Mouse (Mus musculus): Measurements from ENCODE around the gene Stk32c.

Stk32c gene

DNA sequence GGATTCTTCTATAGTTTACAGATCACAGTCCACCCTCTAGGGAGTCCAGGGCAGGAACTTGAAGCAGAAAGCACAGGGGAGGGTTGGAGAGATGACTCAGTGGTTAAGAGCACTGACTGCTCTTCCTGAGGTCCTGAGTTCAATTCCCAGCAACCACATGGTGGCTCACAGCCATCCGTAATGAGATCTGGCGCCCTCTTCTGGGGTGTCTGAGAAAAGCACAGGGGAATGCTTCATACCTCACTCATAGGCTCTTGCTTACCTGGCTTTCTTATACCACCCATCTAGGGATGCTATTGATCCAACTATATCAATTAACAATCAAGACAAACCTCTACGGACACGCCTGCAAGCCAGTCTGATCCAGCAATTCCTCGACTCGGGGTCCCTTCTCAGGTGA is 21.5 kb downstream of the Stk32c start:
- no peak for DNase-seq

DNA sequence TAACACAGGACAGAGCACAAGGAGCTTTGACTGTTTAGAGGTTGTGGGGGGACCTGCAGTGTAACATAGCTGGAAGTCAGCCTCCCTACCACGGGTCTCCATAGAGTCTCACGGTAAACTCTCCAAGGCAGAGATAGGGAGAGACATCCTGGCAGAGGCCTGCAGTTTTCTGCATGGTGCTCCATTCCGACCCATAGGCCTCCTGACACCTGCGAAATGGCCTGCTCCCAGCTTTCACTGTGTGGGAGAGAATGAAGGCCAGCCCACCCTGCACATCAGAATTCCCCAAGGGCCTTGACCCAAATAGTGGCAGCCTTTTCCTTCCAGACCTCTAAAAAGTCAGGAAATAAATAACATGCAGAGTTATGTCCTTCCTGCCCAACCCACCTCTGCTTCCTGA is 22.5 kb downstream of the Stk32c start:
- DNase-seq, result no peak

DNA sequence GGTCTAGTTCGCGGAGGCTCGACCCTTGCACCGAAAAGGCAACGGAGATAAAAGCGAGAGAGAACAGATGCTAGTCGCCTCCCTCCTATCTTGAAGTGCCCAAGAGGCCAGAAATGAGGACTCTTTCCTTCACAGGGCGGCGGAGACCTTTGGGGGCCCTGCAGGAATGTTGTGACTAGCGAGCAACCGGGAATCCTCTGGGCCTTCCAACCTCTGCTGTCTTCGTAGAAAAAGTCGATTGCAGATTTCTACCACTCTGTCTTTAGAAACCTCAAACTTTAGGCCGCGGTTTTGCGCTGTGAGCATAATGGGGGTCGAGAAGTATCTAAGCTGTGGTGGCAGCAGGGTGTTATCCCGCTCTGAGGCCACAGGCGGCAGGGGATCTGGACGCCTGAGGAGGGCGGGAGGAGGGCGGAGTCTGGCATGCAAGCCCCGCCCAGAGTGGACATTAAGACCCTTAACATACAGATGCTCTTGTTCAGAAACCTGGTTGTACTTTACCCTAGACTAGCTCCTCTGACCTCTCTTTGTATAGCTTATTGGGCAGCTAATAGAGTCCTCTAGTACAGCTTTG is 24.4 kb downstream of the Stk32c start:
- no peak for DNase-seq

DNA sequence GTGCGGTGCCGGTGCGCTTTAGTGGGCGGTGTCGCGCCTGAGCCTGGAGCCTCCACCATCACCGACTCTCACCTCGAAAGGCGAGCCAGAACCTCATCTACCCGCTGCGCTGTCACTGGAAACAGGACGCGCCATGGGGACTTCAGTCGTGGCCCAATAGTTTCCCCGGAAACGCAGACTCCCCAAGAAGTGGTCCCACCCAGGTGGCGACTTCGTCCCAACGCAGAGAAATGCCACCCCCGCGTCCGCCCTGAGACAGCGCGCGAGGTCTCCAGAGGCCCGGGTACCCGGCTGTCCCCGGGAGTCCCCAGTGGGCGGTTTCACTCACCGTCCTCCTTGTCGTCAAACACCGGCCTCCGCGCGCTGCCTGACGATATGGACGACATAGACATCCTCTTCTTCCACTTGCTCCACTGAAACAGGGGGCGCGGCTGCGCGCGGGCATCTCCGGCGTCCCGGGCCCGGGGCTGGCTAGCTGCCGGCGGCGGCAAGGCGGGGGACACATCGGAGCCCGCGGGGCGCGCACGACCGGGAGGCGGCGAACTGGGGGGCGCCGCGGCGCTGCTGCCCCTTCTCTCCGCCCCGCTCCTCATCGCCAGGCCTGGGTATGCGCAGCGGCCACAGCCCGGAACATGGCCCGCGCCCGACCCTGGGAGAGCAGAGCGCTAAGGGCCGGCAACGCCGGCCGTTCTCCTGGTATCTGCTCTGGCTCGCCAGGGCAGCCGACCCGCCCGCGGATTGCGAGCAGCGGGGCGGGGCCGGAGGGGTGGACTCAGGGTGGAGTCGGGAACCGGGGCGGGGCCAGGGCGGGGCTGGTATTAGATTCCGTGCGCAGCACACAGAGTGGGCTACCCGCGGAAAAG is 25.1 kb downstream of the Stk32c start:
- DNase-seq, result peak; percentile 81

DNA sequence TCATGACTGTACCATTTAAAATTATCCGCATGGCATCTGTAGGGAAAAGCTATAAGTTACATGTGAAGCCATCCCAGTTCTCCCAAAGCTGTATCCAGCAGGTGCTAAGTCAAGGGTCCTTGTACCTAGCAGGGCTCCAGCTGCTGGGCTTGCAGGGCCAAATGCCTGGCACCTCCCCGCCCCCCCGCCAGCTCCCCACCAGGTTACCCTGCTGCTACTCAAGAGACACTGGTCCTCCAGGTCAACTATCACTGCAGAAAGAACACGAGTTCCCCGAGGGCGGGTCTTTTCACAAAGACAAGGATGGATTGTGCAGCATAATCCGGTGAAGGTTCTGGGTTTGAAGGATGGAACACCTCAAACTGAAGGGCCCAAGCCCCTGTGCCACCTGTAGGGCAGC is 25.8 kb downstream of the Stk32c start:
- DNase-seq, result no peak

DNA sequence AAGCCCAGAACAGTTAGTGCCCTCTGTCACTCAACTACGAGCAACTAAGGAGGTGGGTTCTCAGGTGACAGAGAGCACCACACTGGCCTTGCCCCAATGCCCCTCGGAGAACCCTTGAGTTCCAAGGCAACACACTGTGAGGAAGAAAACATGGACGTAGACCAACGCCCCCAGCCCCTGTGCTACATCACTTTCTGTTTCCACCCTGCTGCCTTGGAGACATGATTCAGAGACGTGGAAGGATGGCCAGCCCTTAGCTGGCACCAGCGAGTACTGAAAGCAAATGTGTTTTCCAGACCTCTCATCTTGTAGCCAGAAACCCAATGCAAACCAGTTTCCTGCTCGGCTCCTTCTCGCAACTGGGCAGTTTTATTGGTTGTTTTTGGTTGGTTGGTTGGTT is 26.7 kb downstream of the Stk32c start:
- DNase-seq, result no peak

DNA sequence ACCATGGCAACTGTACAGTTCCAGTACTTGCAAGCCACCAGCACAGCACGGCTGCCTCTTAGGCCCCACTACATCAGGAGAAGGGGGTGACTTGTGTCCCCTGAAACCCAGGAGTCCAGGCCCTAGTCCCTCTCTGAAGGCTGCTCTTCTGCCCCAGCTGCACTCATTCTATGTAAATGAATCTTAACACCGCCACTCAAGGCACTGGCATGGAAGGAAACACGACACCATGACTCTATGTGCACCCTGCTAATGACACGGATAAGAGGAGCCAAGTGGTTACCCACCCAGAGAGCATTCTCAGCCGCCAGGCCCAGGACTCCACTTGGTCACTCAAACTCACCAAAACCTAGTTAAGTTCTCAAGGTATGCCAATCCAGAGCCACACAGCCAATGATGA is 27.1 kb downstream of the Stk32c start:
- DNase-seq, result no peak

DNA sequence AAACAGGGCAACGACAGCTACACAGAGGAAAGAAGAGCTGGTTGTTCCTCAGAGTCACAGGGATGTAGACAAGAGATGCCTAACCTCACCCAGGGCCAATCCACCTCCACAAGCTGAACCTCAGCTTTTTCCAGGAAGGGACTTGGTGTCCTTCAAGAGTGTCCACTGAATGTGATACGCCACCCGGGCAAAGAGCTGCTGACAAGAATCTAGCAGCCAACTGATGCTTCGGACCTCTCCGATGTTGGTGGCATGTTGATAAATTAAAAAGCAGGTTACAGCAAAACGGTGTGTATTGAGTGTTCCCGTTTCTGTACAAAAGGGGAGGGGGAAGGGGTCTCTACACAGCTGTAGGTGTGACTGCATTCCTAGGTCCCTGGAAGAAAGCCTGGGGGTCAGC is 28.3 kb downstream of the Stk32c start:
- no peak for DNase-seq

DNA sequence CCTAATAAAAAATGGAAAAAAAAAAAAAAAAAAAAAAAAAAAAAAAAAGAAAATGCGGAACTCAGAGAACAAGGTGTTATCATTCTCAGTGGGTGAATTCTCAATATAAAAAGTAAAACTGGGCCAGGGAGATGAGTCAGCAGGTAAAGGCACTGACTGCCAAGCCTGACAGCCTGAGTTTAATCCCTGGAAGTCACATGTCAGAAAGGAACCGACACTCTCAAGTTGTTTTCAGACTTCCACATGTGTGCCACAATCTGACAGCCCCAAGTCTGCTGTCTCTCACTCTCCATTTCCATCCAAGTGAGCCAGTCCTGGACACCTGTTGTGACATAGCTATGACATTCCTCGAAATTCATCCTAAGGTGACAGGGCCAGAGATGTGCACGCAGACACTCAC is 28.7 kb downstream of the Stk32c start:
- no peak for DNase-seq

DNA sequence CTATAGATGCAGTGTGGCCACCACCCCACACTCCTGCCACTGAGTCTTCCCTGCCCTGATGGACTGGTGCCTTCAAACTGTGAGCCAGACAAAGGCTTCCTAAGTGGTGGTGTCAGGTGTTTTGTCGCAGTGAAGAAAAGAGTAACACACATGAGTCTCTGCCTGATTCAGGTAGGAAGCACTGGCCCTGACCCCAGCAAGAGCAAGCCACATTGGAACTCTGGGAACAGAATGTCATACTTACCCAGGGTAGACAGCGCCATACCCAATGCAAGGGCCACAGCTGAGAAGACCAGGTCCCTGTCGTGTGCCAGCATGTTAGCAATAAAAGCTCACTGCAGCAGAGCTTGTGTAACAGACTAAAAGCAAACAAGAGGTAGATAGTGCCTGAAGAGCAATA is 33.0 kb downstream of the Stk32c start:
- DNase-seq, result no peak

DNA sequence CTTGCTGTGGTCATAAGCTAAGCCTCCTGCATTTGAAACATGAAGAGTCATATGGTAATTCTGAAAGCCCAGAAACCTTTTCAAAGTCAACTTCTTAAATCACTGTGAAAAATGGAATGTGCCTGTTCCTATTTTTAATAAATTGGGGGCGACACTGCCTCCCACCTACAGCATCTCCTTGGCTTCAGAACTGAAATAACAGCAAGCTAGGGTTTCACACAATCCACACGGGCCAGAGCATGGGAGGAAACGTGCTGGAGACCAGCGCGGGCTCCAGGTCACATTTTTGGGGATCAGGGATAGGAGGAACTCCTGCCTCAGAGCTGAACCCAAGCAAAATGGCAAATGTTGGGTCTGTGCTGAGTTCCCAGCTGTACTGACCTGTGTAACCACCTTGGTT is 33.8 kb downstream of the Stk32c start:
- no peak for DNase-seq

DNA sequence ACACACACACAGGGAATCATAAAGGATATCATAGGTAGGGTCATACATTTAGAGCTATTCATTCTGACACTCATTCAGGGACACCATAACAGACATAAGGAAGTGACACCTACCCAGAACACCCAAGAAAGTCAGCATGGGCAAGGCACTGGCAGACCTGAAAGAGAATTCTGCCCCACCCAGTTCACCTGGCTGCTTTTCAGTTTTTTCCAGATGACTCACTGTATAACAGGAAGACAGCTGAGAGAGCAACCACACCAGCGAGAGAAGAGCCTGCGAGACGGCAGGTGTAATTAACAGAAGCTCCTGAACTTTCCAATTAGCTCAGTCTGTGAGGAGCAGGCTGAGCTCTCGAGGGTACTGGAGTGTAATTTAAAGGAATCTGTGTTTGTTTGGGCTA is 44.0 kb downstream of the Stk32c start:
- DNase-seq, result no peak

DNA sequence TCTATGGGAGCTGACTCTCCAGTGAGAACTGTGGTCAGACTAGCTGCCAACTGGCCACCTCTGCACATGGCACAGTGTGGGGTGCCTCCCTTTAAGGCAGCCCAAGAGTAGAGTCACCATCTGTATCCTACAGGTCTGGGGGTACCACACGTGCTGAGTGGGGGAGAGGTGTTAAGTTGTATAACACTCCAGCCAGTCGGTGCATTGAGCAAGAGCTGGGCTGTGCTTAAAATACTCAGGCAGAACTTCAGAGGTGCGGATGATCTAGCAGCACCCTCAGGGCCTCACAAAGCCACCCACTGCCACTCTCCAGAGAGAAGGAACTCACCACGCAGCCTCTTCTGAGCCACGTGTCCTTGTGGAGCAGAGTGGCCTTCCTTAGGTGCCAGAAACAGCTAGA is 48.7 kb downstream of the Stk32c start:
- no peak for DNase-seq

DNA sequence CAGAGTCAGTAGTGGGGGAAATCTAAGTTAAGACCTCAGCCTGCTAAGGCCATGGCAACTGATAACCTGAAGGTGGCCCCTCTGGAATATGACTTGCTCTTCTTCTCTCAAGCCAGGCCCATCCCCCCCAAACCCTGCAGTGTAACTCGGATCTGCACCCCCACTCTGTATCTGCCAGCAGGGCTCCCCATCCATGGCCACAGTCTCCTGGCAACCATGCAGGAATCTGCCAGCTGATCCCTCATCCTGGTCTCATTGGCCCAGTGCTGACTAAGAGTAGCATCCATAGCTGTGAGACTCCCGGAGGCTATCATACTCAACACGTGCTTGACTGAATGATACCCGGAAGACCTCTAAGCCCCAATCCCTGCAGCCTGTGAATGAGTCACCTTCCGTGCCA is 54.2 kb downstream of the Stk32c start:
- DNase-seq, result no peak

DNA sequence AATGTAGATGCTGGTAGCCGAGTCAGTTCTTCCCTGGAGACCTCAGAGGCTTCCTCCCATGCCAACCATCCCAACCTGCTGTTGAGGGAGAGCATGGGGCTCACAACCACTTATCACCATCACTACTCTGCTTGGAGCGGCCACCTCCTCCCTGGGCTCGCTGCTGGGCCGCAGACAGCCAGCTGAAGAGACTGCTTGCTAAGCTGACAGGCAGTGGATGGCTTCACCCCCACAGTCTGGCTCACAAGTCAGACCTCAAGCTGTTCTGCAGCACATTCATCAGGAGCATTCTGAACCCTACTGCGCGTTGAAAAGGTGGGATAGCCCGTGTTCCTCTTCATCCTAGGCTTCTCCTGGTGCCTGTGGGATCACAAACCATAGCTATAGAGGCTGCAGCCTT is 54.6 kb downstream of the Stk32c start:
- DNase-seq, result no peak

DNA sequence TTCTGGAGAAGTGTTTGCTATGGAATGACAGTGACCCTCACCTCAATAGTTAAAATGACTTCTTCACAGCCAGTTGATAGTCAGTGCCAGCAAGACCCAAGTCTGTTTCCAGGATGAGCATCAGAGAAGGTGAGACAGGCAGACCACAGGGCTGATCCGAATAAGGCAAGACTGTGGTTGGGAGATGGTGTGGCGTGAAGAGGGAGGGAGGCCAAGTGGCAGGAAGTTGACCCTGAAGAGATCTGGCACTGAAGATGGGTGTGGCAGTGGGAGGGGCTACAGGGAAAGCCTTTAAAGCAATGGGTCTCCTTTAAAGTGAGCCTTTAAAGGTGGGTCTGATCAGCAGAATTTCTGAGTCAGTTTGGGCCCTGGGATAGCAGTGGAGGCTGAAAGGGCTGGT is 55.6 kb downstream of the Stk32c start:
- DNase-seq, result no peak

DNA sequence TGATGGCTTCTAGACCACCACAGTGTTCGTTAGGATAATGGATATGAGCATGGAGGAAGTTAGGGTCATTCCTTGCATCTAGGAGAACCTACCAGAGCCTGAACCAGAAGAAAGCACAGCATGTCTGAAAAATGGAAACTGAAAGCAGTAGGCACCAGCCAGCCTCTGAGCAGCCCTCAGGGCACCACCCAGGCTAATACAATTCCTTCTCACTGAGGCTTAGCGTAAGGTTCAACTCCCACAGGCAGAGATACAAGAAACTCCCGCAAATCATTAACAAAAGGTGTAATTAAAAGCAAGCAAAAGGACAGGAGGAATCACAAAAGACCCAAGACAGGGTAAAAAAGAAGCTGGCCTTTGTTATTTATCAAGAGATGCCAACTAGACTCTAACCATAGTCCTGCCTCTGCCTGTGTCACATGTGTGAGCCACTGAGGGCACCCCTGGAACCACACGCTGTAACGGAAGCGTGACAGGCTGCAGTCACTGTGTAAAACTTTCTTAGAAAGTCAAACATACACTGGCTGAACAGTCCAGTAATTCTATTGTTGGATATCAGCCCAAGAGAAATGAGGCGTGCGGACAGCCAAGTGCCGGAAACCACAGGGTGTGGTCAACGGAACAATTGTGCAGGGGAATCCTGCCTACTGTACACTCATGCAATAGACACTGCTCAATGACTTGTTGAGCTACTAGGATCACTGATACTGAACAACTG is 56.6 kb downstream of the Stk32c start:
- DNase-seq, result peak; percentile 73

DNA sequence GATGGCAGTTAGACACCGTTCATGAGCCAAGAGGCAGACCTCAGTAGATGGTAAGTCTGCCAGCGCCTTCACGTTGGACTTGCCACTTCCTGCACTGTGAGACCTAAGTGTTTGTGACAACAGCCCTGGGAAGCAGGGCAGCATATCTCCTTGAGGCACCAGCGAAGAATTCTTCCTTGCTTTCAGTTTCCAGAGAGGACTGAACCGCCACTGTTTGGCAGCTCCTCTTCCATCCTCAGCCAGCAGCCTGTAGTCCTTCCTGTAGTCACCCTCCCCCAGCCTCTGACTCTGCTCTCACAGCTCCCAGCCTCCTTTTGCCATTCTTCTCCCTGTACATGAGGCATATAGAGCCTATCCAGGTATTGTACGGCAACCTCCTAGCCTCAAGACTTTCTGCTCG is 60.2 kb downstream of the Stk32c start:
- DNase-seq, result peak; percentile 38

DNA sequence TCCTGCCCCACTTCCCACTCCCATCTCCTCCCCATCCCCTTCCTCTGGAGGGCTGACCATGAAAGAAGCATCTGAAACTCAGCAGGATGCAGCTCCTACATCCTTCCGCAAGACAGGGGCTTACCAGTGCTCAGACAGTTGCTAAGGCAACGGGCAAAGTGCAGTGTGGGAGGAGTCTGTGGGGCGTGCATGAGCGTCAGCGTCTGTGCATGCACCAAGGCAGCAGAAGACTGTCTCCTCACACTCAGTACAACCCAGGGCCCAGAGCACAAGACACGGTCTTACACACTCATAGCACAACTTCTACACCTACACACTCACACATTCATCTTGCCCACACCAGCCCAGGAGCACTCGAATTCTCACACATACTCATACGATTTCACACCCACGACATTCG is 62.0 kb downstream of the Stk32c start:
- DNase-seq, result no peak

DNA sequence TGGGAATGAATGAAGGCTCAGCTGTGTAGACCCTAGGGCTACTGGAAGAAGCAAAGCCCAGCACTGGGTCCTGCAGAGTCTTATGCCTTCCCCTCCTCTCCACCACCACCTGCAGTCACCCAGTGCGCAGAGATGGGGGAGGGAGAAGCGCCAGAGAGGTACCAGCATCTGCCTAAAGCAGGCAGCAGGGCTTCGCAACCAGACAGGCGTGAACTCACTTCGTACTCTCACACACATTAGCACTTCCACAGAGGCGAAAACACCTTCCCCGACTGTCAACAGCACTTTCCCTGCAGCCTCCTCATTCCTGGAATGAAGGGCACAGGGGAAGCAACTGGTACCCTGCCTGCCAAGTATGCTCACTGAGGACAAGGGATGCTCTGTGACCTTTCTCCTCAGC is 63.7 kb downstream of the Stk32c start:
- DNase-seq, result no peak

DNA sequence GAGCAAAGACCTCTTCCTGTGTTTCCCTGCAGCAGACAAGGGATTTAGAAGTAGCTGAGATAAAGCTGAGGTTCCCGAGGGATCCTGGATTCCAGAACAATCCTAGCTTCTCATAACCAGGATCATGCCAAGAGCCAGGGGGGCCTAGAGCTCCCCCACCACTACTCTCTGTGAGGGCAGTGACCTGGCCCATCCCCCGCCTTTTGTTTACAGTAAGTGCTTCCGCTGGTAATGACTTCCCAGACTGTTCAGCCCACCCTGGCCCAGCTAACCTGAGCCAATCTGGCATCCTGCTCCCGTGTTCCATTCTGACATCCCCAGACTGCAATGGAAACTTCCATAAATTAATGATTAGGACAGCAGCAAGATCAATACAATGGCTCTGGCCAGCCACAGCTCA is 65.7 kb downstream of the Stk32c start:
- DNase-seq, result no peak

DNA sequence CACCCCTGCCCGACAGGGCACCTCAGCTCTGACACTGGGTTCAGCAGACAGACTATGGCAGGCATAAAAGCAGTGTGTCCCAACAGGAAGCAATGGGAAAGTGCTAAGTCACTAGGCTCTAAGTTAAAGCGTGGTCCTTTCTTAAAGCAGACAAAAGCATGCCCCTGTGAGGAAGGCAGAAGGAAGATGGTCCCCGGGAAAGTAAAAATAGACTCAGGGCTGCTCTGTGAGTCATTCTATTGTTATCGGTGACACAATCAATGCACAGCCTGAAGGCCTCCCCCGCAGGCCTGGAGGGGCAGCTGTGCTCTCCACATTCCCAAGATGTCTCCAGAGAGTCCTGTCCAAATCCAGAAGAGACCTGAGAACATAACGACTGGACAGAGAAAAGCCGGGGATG is 67.2 kb downstream of the Stk32c start:
- DNase-seq, result no peak

DNA sequence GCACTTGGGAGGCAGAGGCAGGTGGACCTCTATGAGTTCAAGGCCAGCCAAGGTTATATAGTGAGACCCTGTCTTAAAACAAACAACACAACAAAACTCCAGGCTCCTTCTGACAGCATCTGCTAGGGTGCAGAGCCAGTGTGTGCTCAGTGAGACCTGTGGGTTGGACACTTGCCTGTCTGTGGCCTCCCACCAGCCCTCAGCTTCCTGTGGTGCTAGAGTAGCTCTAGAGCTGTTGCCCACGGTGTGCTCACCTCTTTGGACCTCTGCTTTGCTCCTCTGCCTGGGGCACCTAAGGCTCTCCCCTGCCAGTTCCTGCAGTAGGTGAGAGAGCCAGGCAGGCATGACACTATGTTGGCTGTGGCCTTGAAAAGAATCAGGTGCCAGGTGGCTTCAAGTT is 69.3 kb downstream of the Stk32c start:
- DNase-seq, result no peak

DNA sequence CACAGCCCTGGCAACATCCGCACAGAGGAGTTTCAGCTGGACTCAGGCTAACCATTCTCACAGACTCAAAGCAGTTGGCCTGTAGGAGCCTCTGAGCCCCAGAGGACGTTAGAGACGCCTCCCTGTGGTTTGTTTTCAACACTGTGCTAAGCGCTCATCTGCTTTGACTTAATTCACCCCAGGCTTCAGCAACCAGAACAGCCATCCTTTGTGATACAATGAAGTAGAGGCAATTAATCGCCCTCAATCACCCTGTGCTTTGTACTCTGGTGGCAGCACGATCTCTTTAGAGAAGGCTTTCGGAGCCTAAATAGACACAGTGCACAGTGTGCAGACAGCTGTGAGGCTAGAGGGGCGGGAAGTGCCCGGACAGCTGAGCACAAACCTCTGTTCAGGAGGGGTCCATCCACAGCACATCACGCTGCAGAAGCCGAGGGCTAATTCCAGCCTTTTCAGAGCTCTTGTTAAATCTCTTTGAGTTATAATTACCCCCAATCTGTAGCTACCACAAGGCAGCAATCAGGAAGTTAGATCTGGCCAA is 73.1 kb downstream of the Stk32c start:
- no peak for DNase-seq

Data from lung, postnatal 36 days (tissue).